ENCODE assay signal across 16 mouse cellular contexts in the genomic region with DNA sequence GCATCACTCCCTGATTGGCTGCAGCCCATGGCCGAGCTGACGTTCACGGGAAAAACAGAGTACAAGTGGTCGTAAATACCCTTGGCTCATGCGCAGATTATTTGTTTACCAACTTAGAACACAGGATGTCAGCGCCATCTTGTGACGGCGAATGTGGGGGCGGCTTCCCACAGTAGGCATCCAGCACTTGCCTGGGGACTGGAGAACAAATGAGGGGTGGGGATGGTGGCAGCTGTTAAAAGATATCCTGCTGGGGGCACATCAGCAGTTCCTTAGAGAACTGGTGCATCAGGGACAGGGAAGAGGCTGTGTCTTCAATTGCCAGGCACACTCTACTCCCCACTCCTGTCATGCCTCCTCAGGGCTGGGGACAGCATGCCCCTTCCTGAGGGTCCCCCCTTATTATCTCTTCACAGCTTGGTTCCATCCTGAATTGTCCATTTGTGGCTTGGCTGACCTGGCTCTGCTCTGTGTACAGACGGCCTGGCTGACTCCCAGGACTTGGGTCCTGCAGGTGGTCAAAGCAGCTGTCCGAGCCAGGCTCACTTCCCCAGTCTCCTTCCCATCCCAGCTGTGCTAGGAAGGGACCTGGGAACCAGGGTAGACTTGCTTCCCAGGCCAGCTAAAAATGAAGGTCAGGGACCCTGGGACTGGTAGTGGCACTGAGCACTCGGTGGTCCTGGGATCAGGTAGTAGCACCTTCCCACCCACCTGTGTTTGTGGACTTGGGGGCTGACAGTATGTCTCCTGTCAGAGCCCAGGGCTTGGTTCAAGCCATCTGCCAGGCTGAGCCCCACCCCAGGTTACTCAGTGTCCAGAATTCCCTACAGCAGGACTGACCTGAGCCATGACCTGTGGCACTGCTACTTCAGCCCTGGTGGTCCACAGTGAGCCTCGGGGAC. TPM values are rescaled to one million over a fixed set of nuclear protein-coding genes. Genes with fewer than 3 reads are reported as not detected.
DNase-seq lines count a peak whose midpoint lies in the region; ATAC-seq and TF ChIP-seq lines count a peak whose summit lies in the region.
"Had no signal": no experiment of that assay in that cellular context is flagged by ENCODE, and none has a peak within 500 bp of the region (broad histone marks: within the 10 kb centered on the region; RNA-seq: fewer than 3 reads in every experiment).

No protein-coding gene starts in this region.

- no peak for TF ChIP-seq EP300 in heart, adult 2 months (IDR thresholded peaks at IDR 0.05; ENCODE audit: insufficient read depth, low read depth, low read length)

- 59% methylated on average over 9 of the region's 13 CpGs for WGBS in heart, adult 2 months
- WGBS in heart, embryonic 12.5 days, result 87% methylated on average over 10 of the region's 13 CpGs
- WGBS in limb, embryonic 14.5 days, result 87% methylated on average over 8 of the region's 13 CpGs
- 87% methylated on average over 9 of the region's 13 CpGs for WGBS in limb, embryonic 10.5 days
- WGBS in hindbrain, embryonic 16.5 days, result 61% methylated on average over 8 of the region's 13 CpGs

- peaks cover 14% of the 10 kb centered on the region for H3K4me1 ChIP-seq in heart, adult 2 months (ENCODE audit: control insufficient read depth, insufficient read depth, low read length)
- peaks cover 51% of the 10 kb centered on the region for H3K4me1 ChIP-seq in heart, embryonic 12.5 days (replicated peaks)
- no peaks in the 10 kb centered on the region for H3K4me1 ChIP-seq in limb, embryonic 14.5 days (ENCODE audit: control insufficient read depth, insufficient read depth, low read length)
- H3K4me1 ChIP-seq in limb, embryonic 10.5 days, result no peaks in the 10 kb centered on the region
- peaks cover 6% of the 10 kb centered on the region for H3K4me1 ChIP-seq in hindbrain, embryonic 16.5 days (ENCODE audit: control insufficient read depth, insufficient read depth, low read depth, low read length)
- H3K4me1 ChIP-seq: forebrain, embryonic 12.5 days had no signal

- H3K9ac ChIP-seq in heart, adult 2 months (ENCODE audit: low read depth, low read length), result no peak overlapping the region
- H3K9ac ChIP-seq in heart, embryonic 12.5 days, result no peak overlapping the region
- H3K9ac ChIP-seq in limb, embryonic 14.5 days (ENCODE audit: low read depth, low read length, severe bottlenecking), result no peak overlapping the region
- H3K9ac ChIP-seq in hindbrain, embryonic 16.5 days (ENCODE audit: low read depth, low read length), result no peak overlapping the region
- H3K9ac ChIP-seq: forebrain, embryonic 12.5 days; liver, embryonic 14.5 days had no signal

- H3K27me3 ChIP-seq in heart, adult 2 months (ENCODE audit: control insufficient read depth, insufficient read depth, low read length), result no peaks in the 10 kb centered on the region
- H3K27me3 ChIP-seq in heart, embryonic 12.5 days (replicated peaks), result no peaks in the 10 kb centered on the region
- H3K27me3 ChIP-seq in limb, embryonic 14.5 days (ENCODE audit: control insufficient read depth, insufficient read depth, low read length), result no peaks in the 10 kb centered on the region
- H3K27me3 ChIP-seq in limb, embryonic 10.5 days (ENCODE audit: low read depth, poor library complexity, severe bottlenecking), result no peaks in the 10 kb centered on the region
- H3K27me3 ChIP-seq in hindbrain, embryonic 16.5 days (replicated peaks; ENCODE audit: control insufficient read depth, insufficient read depth, low read length), result no peaks in the 10 kb centered on the region
- H3K27me3 ChIP-seq: forebrain, embryonic 12.5 days had no signal

- no peaks in the 10 kb centered on the region for H3K79me2 ChIP-seq in heart, adult 2 months (replicated peaks; ENCODE audit: control insufficient read depth, insufficient read depth, low read length)

- intact Hi-C loops in heart, adult 2 months (cut with DNase I), result no loop called here

- no peak overlapping the region for H3K4me3 ChIP-seq in heart, adult 2 months
- no peak overlapping the region for H3K4me3 ChIP-seq in heart, embryonic 12.5 days
- H3K4me3 ChIP-seq in limb, embryonic 14.5 days (replicated peaks; ENCODE audit: low read length), result no peak overlapping the region
- H3K4me3 ChIP-seq in limb, embryonic 10.5 days, result no peak overlapping the region
- H3K4me3 ChIP-seq in hindbrain, embryonic 16.5 days (ENCODE audit: low read length), result no peak overlapping the region
- H3K4me3 ChIP-seq: forebrain, embryonic 12.5 days had no signal

- H3K4me2 ChIP-seq in heart, embryonic 12.5 days, result no peak overlapping the region
- no peak overlapping the region for H3K4me2 ChIP-seq in limb, embryonic 14.5 days (replicated peaks; ENCODE audit: low read depth, low read length, severe bottlenecking)
- H3K4me2 ChIP-seq in hindbrain, embryonic 16.5 days (ENCODE audit: low read length), result no peak overlapping the region
- H3K4me2 ChIP-seq: forebrain, embryonic 12.5 days had no signal

- no peaks in the 10 kb centered on the region for H3K36me3 ChIP-seq in heart, adult 2 months (ENCODE audit: control insufficient read depth, insufficient read depth, low read length)
- H3K36me3 ChIP-seq in heart, embryonic 12.5 days, result peaks cover 47% of the 10 kb centered on the region
- H3K36me3 ChIP-seq in limb, embryonic 14.5 days (ENCODE audit: control insufficient read depth, insufficient read depth, low read length), result peaks cover 52% of the 10 kb centered on the region
- H3K36me3 ChIP-seq in limb, embryonic 10.5 days, result peaks cover 53% of the 10 kb centered on the region
- H3K36me3 ChIP-seq in hindbrain, embryonic 16.5 days (ENCODE audit: control insufficient read depth, insufficient read depth, low read length), result peaks cover 22% of the 10 kb centered on the region

- peak overlapping the region; percentile 1 for H3K27ac ChIP-seq in heart, adult 2 months
- H3K27ac ChIP-seq in heart, embryonic 12.5 days (ENCODE audit: poor library complexity, severe bottlenecking), result no peak overlapping the region
- H3K27ac ChIP-seq in limb, embryonic 14.5 days (replicated peaks; ENCODE audit: low read depth, low read length), result no peak overlapping the region
- no peak overlapping the region for H3K27ac ChIP-seq in limb, embryonic 10.5 days
- peak overlapping the region; percentile 29; the same call in 1 of the 2 replicates for H3K27ac ChIP-seq in hindbrain, embryonic 16.5 days (ENCODE audit: low read depth, low read length)
- H3K27ac ChIP-seq: forebrain, embryonic 12.5 days; liver, embryonic 14.5 days had no signal

- ATAC-seq in heart, embryonic 12.5 days (ENCODE audit: insufficient number of reproducible peaks, low FRiP score), result no peak
- 0 out of 2 replicates have a peak, but pooled peaks have one; percentile 44 for ATAC-seq in limb, embryonic 14.5 days (ENCODE audit: low FRiP score, low read depth)
- ATAC-seq in hindbrain, embryonic 16.5 days, result peak; percentile 69

- no peak for DNase-seq in heart, adult 2 months
- no peak for DNase-seq in limb, embryonic 14.5 days (ENCODE audit: low spot score)
- DNase-seq in limb, embryonic 10.5 days (ENCODE audit: low spot score), result no peak
- peak; percentile 73 for DNase-seq in cerebellum, adult 11 months
- DNase-seq in frontal cortex, postnatal 10 days (ENCODE audit: low spot score in 2 of 2), result no peak
- DNase-seq in right cerebral cortex, postnatal 36 days (ENCODE audit: low spot score in 2 of 2), result no peak
- DNase-seq: B cell, adult 2 months; gastrocnemius, postnatal 25 days; right cerebral cortex, postnatal 14 days had no signal

- H3K9me3 ChIP-seq in heart, embryonic 12.5 days (replicated peaks), result no peaks in the 10 kb centered on the region
- H3K9me3 ChIP-seq in limb, embryonic 14.5 days (ENCODE audit: control insufficient read depth, low read length), result no peaks in the 10 kb centered on the region
- H3K9me3 ChIP-seq in limb, embryonic 10.5 days (replicated peaks), result no peaks in the 10 kb centered on the region
- H3K9me3 ChIP-seq in hindbrain, embryonic 16.5 days (ENCODE audit: control insufficient read depth, low read length), result no peaks in the 10 kb centered on the region
- H3K9me3 ChIP-seq: forebrain, embryonic 12.5 days had no signal

- no peak for TF ChIP-seq CTCF in heart, adult 2 months (IDR thresholded peaks at IDR 0.05)

- no peak for TF ChIP-seq POLR2A in heart, adult 2 months (IDR thresholded peaks at IDR 0.05; ENCODE audit: insufficient read depth, low read depth, low read length)
- TF ChIP-seq POLR2A in limb, embryonic 14.5 days (IDR thresholded peaks at IDR 0.05; ENCODE audit: borderline replicate concordance, extremely low read depth, insufficient read depth, insufficient read length), result no peak

RNA-seq across cellular contexts. Expression of gene Dnlz, which starts 13.4 kb away (rescaled TPM):
- 10 to 100 TPM; 23.2 to 25.9 TPM for total RNA-seq in heart, adult 2 months (2021)
- polyA plus RNA-seq in heart, adult 2 months (2012; rRNA removed), result 22.6 and 22.7 TPM in 2 replicates
- 31.4 and 33.7 TPM in 2 replicates for polyA plus RNA-seq in heart, embryonic 12.5 days (2016; fragmentation: Nextera tagmentation; extraction: Ambion mirVana)
- 28.2 and 33.8 TPM in 2 replicates for polyA plus RNA-seq in limb, embryonic 14.5 days (2012; rRNA removed)
- 30.5 and 31.1 TPM in 2 replicates for polyA plus RNA-seq in limb, embryonic 14.5 days (2014; fragmentation: Nextera tagmentation; extraction: Ambion mirVana)
- polyA plus RNA-seq in limb, embryonic 10.5 days (2016; fragmentation: Nextera tagmentation; extraction: Ambion mirVana), result 33.9 and 36.8 TPM in 2 replicates
- 30.1 and 32.6 TPM in 2 replicates for polyA plus RNA-seq in hindbrain, embryonic 16.5 days (2015; fragmentation: Nextera tagmentation; extraction: Ambion mirVana)

RNA-seq across cellular contexts. Expression of gene Card9, which starts 22.2 kb away (rescaled TPM):
- 1 to 10 TPM; 1.0 to 1.2 TPM for total RNA-seq in heart, adult 2 months (2021)
- 2.3 and 4.1 TPM in 2 replicates for polyA plus RNA-seq in heart, adult 2 months (2012; rRNA removed)
- polyA plus RNA-seq in heart, embryonic 12.5 days (2016; fragmentation: Nextera tagmentation; extraction: Ambion mirVana), result 0.56 and 0.58 TPM in 2 replicates
- polyA plus RNA-seq in limb, embryonic 14.5 days (2012; rRNA removed), result 4.1 and 5.6 TPM in 2 replicates
- polyA plus RNA-seq in limb, embryonic 14.5 days (2014; fragmentation: Nextera tagmentation; extraction: Ambion mirVana), result 1.2 and 1.4 TPM in 2 replicates
- 0.49 and 0.54 TPM in 2 replicates for polyA plus RNA-seq in limb, embryonic 10.5 days (2016; fragmentation: Nextera tagmentation; extraction: Ambion mirVana)
- polyA plus RNA-seq in hindbrain, embryonic 16.5 days (2015; fragmentation: Nextera tagmentation; extraction: Ambion mirVana), result 1.9 and 2.9 TPM in 2 replicates

RNA-seq across cellular contexts. Expression of gene Gpsm1, which starts 23.2 kb away (rescaled TPM):
- total RNA-seq in heart, adult 2 months (2021), result 100 to 1,000 TPM; 169 to 249 TPM
- 301 and 369 TPM in 2 replicates for polyA plus RNA-seq in heart, adult 2 months (2012; rRNA removed)
- polyA plus RNA-seq in heart, embryonic 12.5 days (2016; fragmentation: Nextera tagmentation; extraction: Ambion mirVana), result 38.0 and 39.9 TPM in 2 replicates
- 78.4 and 103 TPM in 2 replicates for polyA plus RNA-seq in limb, embryonic 14.5 days (2012; rRNA removed)
- 31.0 and 37.6 TPM in 2 replicates for polyA plus RNA-seq in limb, embryonic 14.5 days (2014; fragmentation: Nextera tagmentation; extraction: Ambion mirVana)
- 83.6 and 91.4 TPM in 2 replicates for polyA plus RNA-seq in limb, embryonic 10.5 days (2016; fragmentation: Nextera tagmentation; extraction: Ambion mirVana)
- polyA plus RNA-seq in hindbrain, embryonic 16.5 days (2015; fragmentation: Nextera tagmentation; extraction: Ambion mirVana), result 177 and 185 TPM in 2 replicates

RNA-seq across cellular contexts. Expression of gene Snapc4, which starts 41.9 kb away (rescaled TPM):
- 1 to 10 TPM; 7.2 to 9.5 TPM for total RNA-seq in heart, adult 2 months (2021)
- 20.4 and 24.3 TPM in 2 replicates for polyA plus RNA-seq in heart, adult 2 months (2012; rRNA removed)
- 20.4 and 23.5 TPM in 2 replicates for polyA plus RNA-seq in heart, embryonic 12.5 days (2016; fragmentation: Nextera tagmentation; extraction: Ambion mirVana)
- 53.2 and 61.3 TPM in 2 replicates for polyA plus RNA-seq in limb, embryonic 14.5 days (2012; rRNA removed)
- 22.7 and 30.5 TPM in 2 replicates for polyA plus RNA-seq in limb, embryonic 14.5 days (2014; fragmentation: Nextera tagmentation; extraction: Ambion mirVana)
- 41.4 and 42.1 TPM in 2 replicates for polyA plus RNA-seq in limb, embryonic 10.5 days (2016; fragmentation: Nextera tagmentation; extraction: Ambion mirVana)
- 29.1 and 36.4 TPM in 2 replicates for polyA plus RNA-seq in hindbrain, embryonic 16.5 days (2015; fragmentation: Nextera tagmentation; extraction: Ambion mirVana)

RNA-seq across cellular contexts. Expression of gene Ccdc187, which starts 44.2 kb away (rescaled TPM):
- total RNA-seq in heart, adult 2 months (2021), result under 1 TPM; 0.09 to 0.13 TPM
- 0.09 and 0.37 TPM in 2 replicates for polyA plus RNA-seq in heart, adult 2 months (2012; rRNA removed)
- 0.05 and 0.09 TPM in 2 replicates for polyA plus RNA-seq in heart, embryonic 12.5 days (2016; fragmentation: Nextera tagmentation; extraction: Ambion mirVana)
- polyA plus RNA-seq in limb, embryonic 14.5 days (2012; rRNA removed), result 0.26 and 0.32 TPM in 2 replicates
- polyA plus RNA-seq in limb, embryonic 14.5 days (2014; fragmentation: Nextera tagmentation; extraction: Ambion mirVana), result 0.03 and 0.06 TPM in 2 replicates
- 0.01 TPM in 1 of 2 replicates, not detected in the other for polyA plus RNA-seq in limb, embryonic 10.5 days (2016; fragmentation: Nextera tagmentation; extraction: Ambion mirVana)
- polyA plus RNA-seq in hindbrain, embryonic 16.5 days (2015; fragmentation: Nextera tagmentation; extraction: Ambion mirVana), result 0.15 and 0.19 TPM in 2 replicates
- total RNA-seq: MEL had no signal
- polyA plus RNA-seq: embryonic facial prominence, embryonic 11.5 days; neural tube, embryonic 11.5 days had no signal

Comparison
In these comparisons a context has a peak if more than half of its experiments do, and no peak if none do; other contexts are left out.
1. H3K27ac ChIP-seq: peak in heart, adult 2 months (single experiment) and hindbrain, embryonic 16.5 days (single experiment); none in heart, embryonic 12.5 days (single experiment), limb, embryonic 14.5 days (single experiment) and limb, embryonic 10.5 days (single experiment).